Mouse (Mus musculus) splenic B cell, adult 2 months (primary cell): ENCODE measurements at regions not wholly inside any gene's neighbourhood (a gene's known extent, or its start where the extent isn't known, plus 50 kb on each side); places are given as distances from the start of the nearest gene placed in this dataset.

Source experiments
- DNase-seq: peaks from one replicate; pipeline ENCODE4 v3.0.0-alpha.2; 2011; ENCODE audit warnings: low read depth, low spot score
- H3K27me3 ChIP-seq: 2 replicates; pipeline ENCODE4 v1.6.1; 2012; ENCODE audit warnings: mild to moderate bottlenecking, low read length, moderate library complexity, mixed read lengths; ENCODE audit not compliant: control insufficient read depth, poor library complexity, insufficient read depth, severe bottlenecking
- H3K36me3 ChIP-seq: 2 replicates; pipeline ENCODE4 v1.6.1; 2012; ENCODE audit warnings: mild to moderate bottlenecking, low read length, moderate library complexity, mixed read lengths; ENCODE audit not compliant: control insufficient read depth, poor library complexity, insufficient read depth, severe bottlenecking

DNA sequence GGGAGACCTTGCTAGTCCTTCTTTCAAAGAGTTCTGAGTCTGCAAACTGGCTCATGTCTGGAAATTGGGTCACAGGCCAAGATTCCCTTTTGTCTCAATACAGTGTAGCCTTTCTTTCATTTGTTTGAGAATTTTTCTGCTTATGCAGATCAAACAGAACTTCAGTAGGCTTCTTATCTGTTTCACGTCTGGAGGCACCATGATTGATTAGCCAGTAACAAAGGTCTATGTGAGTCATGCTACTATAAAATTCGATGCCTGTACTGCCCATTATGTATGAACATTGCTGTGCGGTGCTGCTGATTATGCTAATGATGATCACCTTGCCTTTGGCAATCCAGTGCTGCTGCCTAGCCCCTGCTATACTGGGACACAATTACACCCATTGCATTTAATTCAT is 52.8 kb upstream of the Nyx start:
- Histone ChIP-seq H3K27me3 (no peaks in the 10 kb centered on the region), H3K36me3 (no peaks in the 10 kb centered on the region)
- no peak for DNase-seq
